Mouse (Mus musculus): ENCODE results near the gene Plpp4. TPM values are rescaled to one million over a fixed set of nuclear protein-coding genes. Genes with fewer than 3 reads are reported as not detected.

Plpp4 gene
- polyA plus RNA-seq, 1 experiment from 2014 or later, result 10.5 TPM

DNA sequence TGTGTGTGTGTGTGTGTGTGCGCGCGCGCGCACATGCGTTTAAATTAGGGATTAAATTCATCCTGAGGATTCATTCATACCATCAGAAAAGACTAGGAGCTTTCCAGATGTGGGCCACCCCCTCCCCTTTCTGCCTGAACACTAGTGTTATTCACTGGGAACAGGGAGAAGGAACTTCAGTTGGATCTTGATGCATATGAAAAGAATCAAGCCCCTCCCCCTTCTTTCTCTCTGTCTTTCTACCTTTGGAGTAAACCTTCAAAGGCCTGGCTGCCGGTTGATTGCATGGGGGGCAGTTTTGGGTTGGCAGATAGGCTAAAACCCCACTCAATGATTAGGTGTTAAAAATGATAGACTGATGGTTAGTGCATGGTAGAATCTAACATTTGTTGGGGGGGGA lies 1.5 kb downstream of the Plpp4 start:
- WGBS, result 55% methylated on average over 7 of the region's 7 CpGs
- no peak overlapping the region for H3K27ac ChIP-seq
- no peak for ATAC-seq (replicated peaks)
- no peaks in the 10 kb centered on the region for H3K9me3 ChIP-seq
- H3K9ac ChIP-seq, result no peak overlapping the region
- peaks cover 3% of the 10 kb centered on the region for H3K27me3 ChIP-seq (replicated peaks)
- peaks cover 19% of the 10 kb centered on the region for H3K4me1 ChIP-seq
- H3K36me3 ChIP-seq (replicated peaks), result no peaks in the 10 kb centered on the region
- peak overlapping the region; percentile 96; the same call in 1 of the 2 replicates for H3K4me2 ChIP-seq
- no peak overlapping the region for H3K4me3 ChIP-seq

DNA sequence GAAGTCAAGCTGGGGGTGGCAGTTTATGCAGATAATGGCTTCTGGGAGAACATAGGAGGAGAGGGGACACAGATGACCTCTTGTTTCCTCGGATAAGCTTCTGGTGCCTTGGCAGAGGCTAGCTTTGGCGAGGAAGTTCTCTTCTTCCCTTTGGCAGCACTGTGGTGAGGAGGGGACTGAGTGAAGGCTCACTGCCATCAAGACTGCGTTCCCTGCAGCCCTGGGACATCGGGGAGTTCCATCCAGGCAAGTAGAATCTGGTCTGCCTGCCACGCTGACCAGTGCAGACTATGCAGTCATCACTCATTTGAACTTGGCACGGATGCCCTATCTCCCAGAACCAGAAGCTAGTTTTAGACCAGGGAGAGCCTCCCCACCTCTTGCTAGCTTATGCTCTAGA lies 2.4 kb downstream of the Plpp4 start:
- no peak overlapping the region for H3K9ac ChIP-seq
- H3K4me1 ChIP-seq, result peaks cover 19% of the 10 kb centered on the region
- no peak overlapping the region for H3K4me3 ChIP-seq
- peaks cover 3% of the 10 kb centered on the region for H3K27me3 ChIP-seq (replicated peaks)
- no peak overlapping the region for H3K4me2 ChIP-seq
- ATAC-seq (replicated peaks), result no peak
- no peaks in the 10 kb centered on the region for H3K9me3 ChIP-seq
- no peaks in the 10 kb centered on the region for H3K36me3 ChIP-seq (replicated peaks)
- WGBS, result 86% methylated on average over 6 of the region's 6 CpGs
- no peak overlapping the region for H3K27ac ChIP-seq

DNA sequence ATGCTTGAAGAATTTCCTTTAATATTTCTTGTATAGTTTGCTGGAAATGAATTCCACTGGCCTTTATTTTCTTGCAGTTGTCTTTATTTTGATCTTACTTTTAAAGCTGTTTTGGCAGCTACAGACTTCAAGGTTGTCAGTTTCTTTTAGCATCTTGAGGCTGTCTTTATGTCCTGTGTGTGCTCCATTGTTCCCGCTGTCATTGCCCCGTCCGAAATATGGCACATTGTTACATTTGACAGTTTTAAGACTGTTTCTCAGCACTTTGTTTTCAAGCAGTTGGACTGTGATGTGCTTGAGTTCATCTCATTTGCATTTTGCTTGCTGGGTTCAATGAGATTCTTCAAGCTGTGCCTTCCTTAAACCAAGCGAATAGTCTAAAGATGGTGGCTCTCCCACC lies 17.0 kb downstream of the Plpp4 start:
- Histone ChIP-seq H3K4me2 (no peak overlapping the region), H3K27me3 (replicated peaks) (no peaks in the 10 kb centered on the region), H3K27ac (no peak overlapping the region), H3K4me1 (no peaks in the 10 kb centered on the region), H3K9ac (no peak overlapping the region), H3K9me3 (no peaks in the 10 kb centered on the region), H3K36me3 (replicated peaks) (no peaks in the 10 kb centered on the region), H3K4me3 (no peak overlapping the region)
- ATAC-seq (replicated peaks), result no peak
- WGBS, result 45% methylated on average over 4 of the region's 4 CpGs

DNA sequence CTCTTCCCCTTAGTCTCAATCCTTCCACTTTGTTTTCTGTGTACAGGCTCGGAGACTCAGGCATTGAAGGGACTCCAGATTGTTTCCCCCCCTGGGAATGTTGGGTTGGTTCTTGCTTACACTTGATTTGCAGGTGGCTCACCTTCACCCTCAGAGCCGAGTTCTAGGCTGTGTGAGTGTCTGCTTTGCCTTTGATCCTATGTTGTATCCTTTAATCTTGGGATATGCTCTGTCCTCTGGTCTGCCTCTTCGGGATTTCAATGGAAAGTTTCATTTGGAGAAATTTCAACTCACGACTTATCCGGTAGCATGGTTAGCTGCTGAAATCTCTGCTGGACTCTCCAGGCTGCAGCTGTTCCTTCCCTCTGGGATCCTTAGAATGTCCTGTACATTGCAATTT lies 17.9 kb downstream of the Plpp4 start:
- no peaks in the 10 kb centered on the region for H3K27me3 ChIP-seq (replicated peaks)

DNA sequence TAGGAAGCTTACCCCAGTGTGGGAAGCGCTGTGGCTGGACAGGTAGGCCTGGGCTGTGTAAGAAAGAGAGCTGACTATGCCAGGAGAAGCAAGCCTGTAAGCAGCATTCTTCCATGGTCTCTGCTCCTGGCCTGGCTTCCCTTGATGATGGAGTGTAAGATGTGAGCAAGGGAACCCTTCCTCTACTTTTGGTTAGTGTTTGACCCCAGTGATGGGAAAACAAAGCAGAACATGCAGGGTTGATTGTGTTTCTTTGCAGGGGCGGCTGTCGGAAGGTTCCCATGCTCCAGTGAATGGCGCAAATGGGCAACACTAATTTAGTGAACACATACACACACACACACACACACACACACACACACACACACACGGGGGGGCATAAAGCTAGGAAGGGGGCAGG lies 20.9 kb downstream of the Plpp4 start:
- Histone ChIP-seq H3K36me3 (replicated peaks) (no peaks in the 10 kb centered on the region), H3K9me3 (no peaks in the 10 kb centered on the region), H3K4me3 (no peak overlapping the region), H3K4me2 (no peak overlapping the region), H3K27ac (no peak overlapping the region), H3K27me3 (replicated peaks) (no peaks in the 10 kb centered on the region), H3K9ac (no peak overlapping the region), H3K4me1 (no peaks in the 10 kb centered on the region)
- WGBS, result 89% methylated on average over 5 of the region's 5 CpGs
- ATAC-seq (replicated peaks), result no peak

More for the DNA sequence above, 17.9 kb downstream of the Plpp4 start:
- Histone ChIP-seq H3K9ac (no peak overlapping the region), H3K4me3 (no peak overlapping the region), H3K36me3 (replicated peaks) (no peaks in the 10 kb centered on the region), H3K27ac (no peak overlapping the region), H3K4me2 (no peak overlapping the region), H3K4me1 (no peaks in the 10 kb centered on the region), H3K9me3 (no peaks in the 10 kb centered on the region)
- 85% methylated on average over 5 of the region's 5 CpGs for WGBS
- ATAC-seq (replicated peaks), result no peak

DNA sequence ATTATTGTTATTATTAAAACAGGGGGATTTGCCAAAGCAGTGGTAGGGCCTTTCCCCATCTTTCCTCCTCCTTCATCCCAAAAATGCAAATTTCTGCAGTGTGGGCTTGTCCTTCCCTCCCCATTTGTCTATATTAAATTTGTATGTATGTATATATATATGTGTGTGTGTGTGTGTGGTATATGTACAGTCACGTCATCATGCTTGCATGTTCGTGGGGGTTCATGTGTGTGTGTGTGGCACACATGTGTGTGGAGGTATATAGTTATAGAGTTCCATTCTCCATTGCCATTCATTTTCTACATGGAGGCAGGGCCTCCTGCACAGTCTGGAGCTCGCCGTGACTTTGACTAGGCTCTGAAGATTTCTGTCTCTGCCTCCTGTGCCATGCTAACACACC lies 22.0 kb downstream of the Plpp4 start:
- no peaks in the 10 kb centered on the region for H3K9me3 ChIP-seq
- WGBS, result 92% methylated on average over 4 of the region's 4 CpGs
- no peak for ATAC-seq (replicated peaks)
- no peak overlapping the region for H3K4me3 ChIP-seq
- no peaks in the 10 kb centered on the region for H3K27me3 ChIP-seq (replicated peaks)
- H3K4me1 ChIP-seq, result no peaks in the 10 kb centered on the region
- no peak overlapping the region for H3K9ac ChIP-seq
- no peak overlapping the region for H3K27ac ChIP-seq
- H3K36me3 ChIP-seq (replicated peaks), result no peaks in the 10 kb centered on the region
- no peak overlapping the region for H3K4me2 ChIP-seq

DNA sequence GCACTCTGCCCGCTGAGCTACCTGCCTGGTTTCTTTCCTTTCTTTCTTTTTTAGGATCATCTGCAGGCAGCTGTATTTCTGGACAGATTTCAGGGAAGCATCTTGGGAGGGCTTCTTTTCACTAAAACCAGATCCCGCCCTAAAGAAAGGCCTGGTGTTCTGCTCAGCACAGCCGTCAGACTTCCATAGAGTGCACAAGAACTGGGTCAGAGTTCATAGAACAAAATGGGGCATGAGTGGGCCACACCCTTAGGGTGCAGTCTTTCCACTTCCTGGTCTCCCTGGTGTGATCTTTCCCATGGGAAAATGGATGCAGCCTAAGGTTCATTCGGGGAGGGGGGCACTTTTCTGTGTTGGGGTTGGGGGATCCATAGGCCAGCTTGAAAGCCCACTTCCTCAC lies 22.4 kb downstream of the Plpp4 start:
- no peaks in the 10 kb centered on the region for H3K4me1 ChIP-seq
- no peak overlapping the region for H3K9ac ChIP-seq
- no peak overlapping the region for H3K4me2 ChIP-seq
- no peak for ATAC-seq (replicated peaks)
- H3K27me3 ChIP-seq (replicated peaks), result no peaks in the 10 kb centered on the region
- H3K27ac ChIP-seq, result no peak overlapping the region
- H3K9me3 ChIP-seq, result no peaks in the 10 kb centered on the region
- 75% methylated on average over 4 of the region's 4 CpGs for WGBS
- no peak overlapping the region for H3K4me3 ChIP-seq
- H3K36me3 ChIP-seq (replicated peaks), result no peaks in the 10 kb centered on the region

DNA sequence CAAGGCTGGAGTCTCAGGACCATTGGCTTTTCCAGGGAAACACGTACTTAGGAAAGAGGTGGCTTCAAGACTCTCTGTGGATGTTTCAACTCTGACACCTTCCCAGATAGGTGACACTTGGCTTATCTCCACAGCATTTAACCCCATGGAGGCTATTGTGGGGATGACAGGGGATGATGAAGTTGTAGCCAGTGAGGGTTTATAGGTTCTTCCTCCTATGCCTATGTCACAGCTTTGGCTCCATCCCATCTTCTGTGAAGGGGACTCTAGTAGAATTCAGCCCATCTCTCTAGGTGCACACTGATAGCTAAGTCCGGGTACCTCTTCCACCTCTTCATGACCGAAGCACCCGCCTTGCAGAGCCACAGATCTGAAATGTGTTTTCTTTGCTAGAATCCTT lies 25.1 kb downstream of the Plpp4 start:
- Histone ChIP-seq H3K27me3 (replicated peaks) (no peaks in the 10 kb centered on the region), H3K4me2 (no peak overlapping the region), H3K4me3 (no peak overlapping the region), H3K36me3 (replicated peaks) (no peaks in the 10 kb centered on the region), H3K4me1 (no peaks in the 10 kb centered on the region), H3K9ac (no peak overlapping the region), H3K27ac (no peak overlapping the region), H3K9me3 (no peaks in the 10 kb centered on the region)
- 94% methylated on average over 4 of the region's 4 CpGs for WGBS
- ATAC-seq (replicated peaks), result no peak

DNA sequence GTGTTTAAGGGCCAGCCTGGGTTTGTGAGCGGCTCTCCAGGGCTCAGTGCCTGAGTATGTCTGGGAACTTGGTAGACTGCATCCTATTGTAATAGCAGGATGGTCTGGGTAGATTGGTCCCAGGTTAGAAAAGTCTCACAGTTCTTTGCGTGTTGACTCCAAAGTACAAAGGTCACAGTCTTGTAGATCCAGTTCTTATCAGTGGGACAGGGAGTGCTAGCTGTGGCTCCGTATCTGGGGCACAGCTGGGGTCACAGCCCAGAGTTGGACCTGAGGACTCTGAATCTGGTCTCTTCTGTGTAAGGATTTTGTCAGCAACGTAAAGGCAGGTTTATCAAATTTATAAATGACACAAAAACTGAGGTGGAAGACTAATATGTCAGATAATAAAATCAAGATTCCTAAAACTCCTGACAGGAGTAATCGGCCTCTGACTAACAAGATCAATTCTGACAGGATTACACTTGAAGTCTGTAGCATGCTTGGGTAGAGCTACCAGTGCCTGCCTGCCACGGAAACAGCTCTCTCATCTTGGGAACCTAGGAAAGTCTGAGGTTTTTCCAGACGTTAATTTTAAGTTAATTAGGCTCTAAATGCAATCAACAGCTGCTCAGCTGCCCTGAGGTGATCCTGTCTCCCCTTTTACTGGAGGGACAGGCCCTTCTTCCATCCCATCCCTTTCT lies 28.5 kb downstream of the Plpp4 start:
- H3K4me1 ChIP-seq, result no peaks in the 10 kb centered on the region

DNA sequence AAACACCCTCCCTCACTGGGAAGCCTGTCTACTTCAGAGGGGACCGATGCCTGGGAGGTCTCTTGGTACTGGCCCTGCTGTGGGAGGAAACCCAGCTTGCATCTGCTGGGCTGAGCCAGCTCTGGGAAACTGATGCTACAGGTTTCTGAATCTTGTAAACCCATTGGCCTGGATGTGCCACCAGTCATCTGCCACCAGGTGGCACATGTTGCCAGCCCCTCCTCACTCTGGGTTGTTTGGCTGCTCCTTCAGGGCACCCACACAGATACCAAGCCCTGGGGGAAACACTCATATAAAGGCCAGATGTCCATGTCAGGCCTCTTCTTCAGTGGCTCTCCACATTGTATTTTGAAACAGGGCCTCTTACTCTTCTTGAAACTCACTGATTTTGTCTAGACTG lies 36.4 kb downstream of the Plpp4 start:
- H3K36me3 ChIP-seq (replicated peaks), result no peaks in the 10 kb centered on the region
- no peak for ATAC-seq (replicated peaks)
- H3K4me3 ChIP-seq, result no peak overlapping the region
- H3K9me3 ChIP-seq, result no peaks in the 10 kb centered on the region
- WGBS, result 86% methylated on average over 1 of the region's 1 CpGs
- H3K4me2 ChIP-seq, result no peak overlapping the region
- H3K27ac ChIP-seq, result no peak overlapping the region
- no peak overlapping the region for H3K9ac ChIP-seq
- H3K4me1 ChIP-seq, result no peaks in the 10 kb centered on the region
- H3K27me3 ChIP-seq (replicated peaks), result no peaks in the 10 kb centered on the region

More for the DNA sequence above, 28.5 kb downstream of the Plpp4 start:
- WGBS, result 63% methylated on average over 7 of the region's 7 CpGs
- Histone ChIP-seq H3K4me3 (no peak overlapping the region), H3K9ac (no peak overlapping the region), H3K27me3 (replicated peaks) (no peaks in the 10 kb centered on the region), H3K4me2 (no peak overlapping the region), H3K36me3 (replicated peaks) (no peaks in the 10 kb centered on the region), H3K9me3 (no peaks in the 10 kb centered on the region), H3K27ac (no peak overlapping the region)
- no peak for ATAC-seq (replicated peaks)

DNA sequence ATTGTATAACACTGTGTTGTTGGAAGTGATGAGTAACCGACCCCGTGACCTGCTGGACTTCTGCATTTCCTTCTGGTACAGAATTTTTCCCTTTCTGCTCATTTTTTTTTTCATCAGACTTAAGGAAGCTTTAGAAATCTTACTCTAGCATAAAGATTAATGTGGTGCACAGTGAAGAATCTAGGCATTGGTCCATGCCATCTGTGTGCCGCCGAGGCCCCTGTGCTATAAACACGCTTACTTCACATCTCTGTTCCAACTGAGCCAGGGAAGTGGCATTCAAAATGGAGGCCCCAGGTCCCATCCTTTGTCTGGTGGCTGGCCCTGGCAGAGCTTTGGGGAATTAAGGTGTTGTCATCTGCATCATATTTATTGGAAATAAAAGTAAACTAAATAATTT lies 44.8 kb downstream of the Plpp4 start:
- WGBS, result 95% methylated on average over 5 of the region's 5 CpGs

DNA sequence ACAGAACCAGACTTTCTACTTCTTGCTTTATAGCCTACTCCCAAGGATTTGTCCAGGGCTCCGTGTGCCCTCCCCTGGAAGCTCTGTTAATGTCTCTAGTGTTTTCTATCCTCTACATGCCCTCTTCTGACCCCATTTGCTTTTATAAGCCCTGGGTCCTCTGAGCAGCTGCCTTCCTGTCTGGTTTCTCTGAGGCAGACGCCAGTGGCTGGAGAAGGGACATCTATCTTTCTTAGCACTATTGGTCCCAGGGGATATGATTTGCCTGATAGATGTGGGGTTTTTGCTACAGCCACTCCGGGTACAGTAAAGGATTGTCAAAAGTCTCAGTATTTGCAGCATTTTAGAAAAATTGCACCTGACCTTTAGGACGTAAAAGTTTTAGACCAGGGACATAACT lies 46.5 kb downstream of the Plpp4 start:
- WGBS, result 83% methylated on average over 4 of the region's 4 CpGs
- H3K36me3 ChIP-seq (replicated peaks), result no peaks in the 10 kb centered on the region
- H3K27me3 ChIP-seq (replicated peaks), result no peaks in the 10 kb centered on the region
- 0 out of 2 replicates have a peak, but pooled peaks cover 2% of the 10 kb centered on the region for H3K4me1 ChIP-seq
- H3K27ac ChIP-seq, result no peak overlapping the region
- H3K4me3 ChIP-seq, result no peak overlapping the region
- no peak overlapping the region for H3K9ac ChIP-seq
- no peaks in the 10 kb centered on the region for H3K9me3 ChIP-seq
- no peak for ATAC-seq (replicated peaks)
- no peak overlapping the region for H3K4me2 ChIP-seq

More for the DNA sequence above, 44.8 kb downstream of the Plpp4 start:
- H3K9ac ChIP-seq, result no peak overlapping the region
- no peaks in the 10 kb centered on the region for H3K4me1 ChIP-seq
- no peak overlapping the region for H3K27ac ChIP-seq
- ATAC-seq (replicated peaks), result no peak
- H3K27me3 ChIP-seq (replicated peaks), result no peaks in the 10 kb centered on the region
- no peak overlapping the region for H3K4me2 ChIP-seq
- H3K36me3 ChIP-seq (replicated peaks), result no peaks in the 10 kb centered on the region
- H3K9me3 ChIP-seq, result no peaks in the 10 kb centered on the region
- H3K4me3 ChIP-seq, result no peak overlapping the region

DNA sequence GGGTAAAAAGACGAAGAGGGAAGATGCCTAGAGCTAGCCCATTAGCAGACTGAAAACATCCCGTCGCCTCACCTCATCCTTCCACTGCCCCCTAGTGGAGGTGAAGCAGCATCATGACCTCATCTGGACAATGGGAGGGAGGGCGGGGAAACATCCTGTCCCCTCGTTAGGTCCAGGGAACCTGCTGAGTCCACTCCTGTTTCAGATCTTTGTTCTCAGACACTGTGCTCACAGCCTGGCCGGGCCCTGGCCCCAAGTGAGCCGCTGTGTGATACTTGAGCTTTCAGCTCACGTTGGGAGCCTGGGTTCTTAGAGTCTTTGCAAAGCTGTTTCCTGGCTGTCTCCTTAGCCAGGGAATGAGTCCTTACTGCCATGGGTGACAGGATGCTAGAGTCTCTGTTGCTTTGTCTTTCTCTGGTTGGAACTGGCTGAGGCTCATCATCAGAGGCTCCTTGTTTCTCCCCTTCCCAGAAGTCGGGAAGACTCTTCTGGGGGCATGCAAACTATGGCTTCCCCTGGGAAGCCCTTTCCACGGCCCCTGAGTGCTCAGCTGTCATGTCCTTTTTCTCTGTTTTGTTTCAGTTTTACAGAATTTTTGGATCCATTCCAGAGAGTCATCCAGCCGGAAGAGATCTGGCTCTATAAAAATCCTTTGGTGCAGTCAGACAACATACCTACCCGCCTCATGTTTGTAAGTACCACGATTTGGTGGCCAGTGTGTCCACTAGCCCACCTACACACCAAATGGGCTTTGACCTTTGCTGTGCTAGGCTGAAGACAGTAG lies 50.4 kb downstream of the Plpp4 start:
- H3K4me3 ChIP-seq, result no peak overlapping the region
- no peak overlapping the region for H3K27ac ChIP-seq
- ATAC-seq (replicated peaks), result no peak
- WGBS, result 25% methylated on average over 13 of the region's 13 CpGs
- no peak overlapping the region for H3K4me2 ChIP-seq
- no peaks in the 10 kb centered on the region for H3K36me3 ChIP-seq (replicated peaks)
- no peaks in the 10 kb centered on the region for H3K9me3 ChIP-seq
- no peaks in the 10 kb centered on the region for H3K27me3 ChIP-seq (replicated peaks)
- H3K4me1 ChIP-seq, result 0 out of 2 replicates have a peak, but pooled peaks cover 2% of the 10 kb centered on the region
- H3K9ac ChIP-seq, result no peak overlapping the region

Measured in midbrain, embryonic 15.5 days (tissue).